Mouse (Mus musculus): ENCODE results near the gene Zfp704.

The Zfp704 gene

DNA sequence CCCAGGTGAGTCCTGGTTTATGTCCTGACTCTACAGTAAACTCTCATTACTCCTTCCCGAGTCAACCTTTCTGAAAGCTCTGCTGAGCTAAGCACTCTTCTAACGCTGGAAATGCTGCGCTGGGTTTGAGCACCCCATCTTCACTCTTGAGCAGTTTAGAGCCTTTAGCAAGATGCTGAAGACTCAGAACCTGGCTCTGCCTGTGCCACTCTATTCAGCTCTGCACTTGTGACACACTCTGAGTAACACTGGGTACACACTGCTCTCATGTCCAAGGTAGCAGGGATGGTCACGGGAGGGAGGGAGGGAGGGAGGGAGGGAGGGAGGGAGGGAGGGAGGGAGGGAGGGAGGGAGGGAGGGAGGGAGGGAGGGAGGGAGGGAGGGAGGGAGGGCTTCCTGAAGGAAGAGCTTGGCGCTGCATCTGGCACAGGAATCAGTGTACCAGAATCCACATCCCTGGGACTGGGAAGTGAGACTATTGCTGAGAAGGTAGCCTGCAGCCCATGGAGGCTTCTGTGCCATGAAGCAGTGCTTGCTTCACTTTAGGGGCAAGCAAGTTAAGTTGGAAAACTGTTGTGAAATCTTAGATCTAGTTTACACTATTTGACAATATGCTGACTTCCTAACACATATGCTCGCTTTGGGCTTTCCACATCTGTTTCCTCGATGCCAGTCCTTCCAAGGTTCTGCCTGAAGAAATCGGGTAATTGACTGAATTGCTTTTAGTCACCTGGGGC, 93.6 kb downstream of the Zfp704 start:
- DNase-seq (ENCODE audit: low spot score in 2 of 2), result no peak

DNA sequence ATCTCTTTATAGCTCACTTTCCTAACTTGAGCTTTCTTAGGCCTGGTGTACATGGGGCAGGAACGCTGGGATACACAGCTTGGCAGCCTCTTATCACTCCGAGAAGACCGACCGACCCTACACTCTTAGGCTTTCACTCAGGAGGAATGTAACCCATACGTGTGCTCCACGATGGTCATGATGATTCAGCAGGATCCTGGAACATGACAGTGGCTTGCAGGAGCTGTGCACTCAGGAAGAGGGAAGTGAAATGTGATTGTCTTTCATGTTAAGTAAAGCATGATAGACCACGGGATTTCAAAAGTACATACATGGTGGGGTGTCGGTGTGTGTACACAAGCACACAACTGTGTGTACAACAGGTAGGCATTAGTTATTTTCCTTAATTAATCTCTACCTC, 94.4 kb downstream of the Zfp704 start:
- no peak for DNase-seq (ENCODE audit: low spot score in 2 of 2)

DNA sequence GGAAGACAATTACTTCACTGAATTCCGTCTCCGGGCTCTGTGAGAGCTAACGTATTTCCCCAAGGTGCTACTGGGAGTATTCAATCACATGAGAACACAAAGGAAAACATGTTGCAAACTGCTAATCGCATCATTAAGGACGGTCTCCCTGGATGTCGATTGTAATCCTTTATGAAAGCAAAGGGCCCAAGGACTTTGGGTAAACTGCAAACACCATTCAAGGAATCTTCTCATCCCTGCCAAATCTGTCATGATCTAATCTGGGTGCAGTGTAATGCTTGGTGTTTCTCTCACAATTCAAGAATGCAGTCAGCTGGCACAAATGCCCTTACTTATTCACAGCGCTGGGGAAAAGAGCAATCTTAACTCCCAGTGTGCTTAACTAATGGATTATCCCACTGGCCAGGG, 96.2 kb downstream of the Zfp704 start:
- DNase-seq (ENCODE audit: low spot score in 2 of 2), result no peak

DNA sequence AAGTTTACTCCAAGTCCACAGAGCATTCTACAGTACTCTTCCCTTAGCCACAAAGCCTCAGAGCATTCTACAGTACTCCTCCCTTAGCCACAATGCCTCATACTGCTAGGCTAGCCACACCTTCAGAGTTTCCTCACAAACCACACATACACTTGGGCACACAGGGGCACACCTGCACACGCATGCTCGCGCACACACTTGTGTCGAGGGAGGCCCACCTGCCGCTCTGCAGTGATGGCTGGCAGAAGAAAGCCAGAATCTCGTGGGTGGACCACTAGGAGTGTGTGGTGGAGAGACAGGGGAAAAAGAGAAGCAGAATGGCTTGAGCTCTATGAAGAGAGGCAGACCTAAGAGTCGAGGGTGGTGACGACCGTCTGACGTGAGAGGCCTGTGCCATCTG, 97.7 kb downstream of the Zfp704 start:
- no peak for DNase-seq (ENCODE audit: low spot score in 2 of 2)

DNA sequence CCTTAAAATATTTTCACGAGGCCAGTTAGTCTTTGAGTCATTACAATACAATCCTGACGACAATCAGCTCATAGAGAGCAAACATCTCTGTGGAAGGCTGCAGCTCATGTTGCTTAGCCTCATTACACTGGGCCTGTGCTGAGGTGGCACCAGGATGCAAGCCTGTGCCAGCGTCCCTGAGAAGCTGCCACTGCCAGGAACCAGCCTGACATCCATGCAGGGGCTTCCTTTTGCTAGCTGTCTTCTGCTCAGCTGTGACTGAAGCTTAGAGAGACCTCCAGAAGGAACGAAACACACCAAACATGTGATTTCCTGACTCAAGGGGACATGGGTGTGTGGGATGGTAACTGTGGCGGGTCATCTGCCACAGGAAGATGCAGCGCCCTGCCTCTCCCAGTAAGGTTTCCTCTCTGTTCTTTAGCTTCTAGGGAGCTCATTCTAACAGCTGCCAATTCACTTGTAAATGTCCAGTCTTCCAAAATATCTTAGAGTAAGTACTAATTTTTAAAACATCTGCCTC, 104.1 kb downstream of the Zfp704 start:
- DNase-seq (ENCODE audit: low spot score in 2 of 2), result no peak

DNA sequence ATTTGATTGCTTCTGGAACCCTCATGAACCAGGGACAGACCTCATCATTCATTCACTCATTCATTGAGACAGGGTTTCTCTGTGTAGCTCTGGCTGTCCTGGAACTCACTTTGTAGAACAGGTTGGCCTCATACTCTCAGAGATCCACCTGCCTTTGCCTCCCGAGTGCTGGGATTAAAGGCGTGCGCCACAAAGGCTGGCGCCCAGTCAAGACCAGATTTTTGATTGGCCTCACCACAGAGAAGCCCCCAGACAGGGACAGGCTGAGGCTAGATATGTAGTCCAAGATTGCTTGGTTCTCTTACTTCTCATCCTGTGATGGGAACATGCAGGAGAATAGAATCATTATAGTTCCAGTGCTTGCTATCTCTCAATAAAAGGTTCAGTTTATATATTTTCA, 105.5 kb downstream of the Zfp704 start:
- no peak for DNase-seq (ENCODE audit: low spot score in 2 of 2)

DNA sequence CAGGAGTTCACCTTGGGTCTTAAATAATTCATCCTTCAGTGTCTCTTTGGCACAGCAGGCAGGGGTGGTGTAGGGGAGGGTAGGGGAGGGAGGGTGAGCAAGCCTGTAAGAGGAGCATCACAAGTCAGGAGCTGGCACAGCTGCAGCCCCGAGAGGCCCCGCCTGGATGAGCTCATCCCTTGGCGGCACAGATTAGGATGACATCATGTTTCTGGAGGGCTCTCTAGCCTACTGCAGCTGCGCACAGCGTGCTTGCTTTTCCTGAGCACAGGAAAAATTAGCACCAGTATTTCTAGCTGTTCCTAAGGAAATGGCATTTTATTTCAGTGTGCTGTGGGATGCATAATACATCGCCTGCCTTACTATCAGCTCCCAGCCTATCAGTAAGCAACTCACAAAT, 109.2 kb downstream of the Zfp704 start:
- peak; percentile 66 to 75 for DNase-seq (ENCODE audit: low spot score in 2 of 2)

DNA sequence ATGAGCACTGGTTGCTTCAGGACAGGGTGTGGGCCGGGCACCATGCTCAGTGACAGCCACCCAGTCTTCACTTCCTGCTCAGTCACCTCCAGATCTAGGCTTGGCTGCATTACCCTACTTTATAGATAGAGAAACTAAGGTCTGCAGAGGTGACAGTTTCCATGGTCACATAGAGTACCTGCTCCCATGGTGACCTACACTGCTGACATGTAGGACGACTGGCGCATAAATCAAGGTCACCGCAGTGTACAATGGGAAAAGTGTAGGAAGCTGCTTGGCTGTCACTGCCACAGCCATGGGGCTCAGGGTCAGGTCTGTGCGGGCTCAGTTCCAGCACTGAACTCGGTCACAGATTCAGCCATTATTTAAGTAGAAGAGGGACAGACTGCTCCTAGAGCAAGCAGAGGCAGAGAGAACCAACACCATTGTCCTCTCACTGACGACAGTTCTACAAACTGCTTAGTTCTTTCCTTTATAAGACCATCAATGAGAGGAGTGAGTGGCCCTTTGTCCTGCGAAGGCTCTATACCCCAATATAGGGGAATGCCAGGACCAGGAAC, 109.8 kb downstream of the Zfp704 start:
- DNase-seq (ENCODE audit: low spot score in 2 of 2), result no peak

DNA sequence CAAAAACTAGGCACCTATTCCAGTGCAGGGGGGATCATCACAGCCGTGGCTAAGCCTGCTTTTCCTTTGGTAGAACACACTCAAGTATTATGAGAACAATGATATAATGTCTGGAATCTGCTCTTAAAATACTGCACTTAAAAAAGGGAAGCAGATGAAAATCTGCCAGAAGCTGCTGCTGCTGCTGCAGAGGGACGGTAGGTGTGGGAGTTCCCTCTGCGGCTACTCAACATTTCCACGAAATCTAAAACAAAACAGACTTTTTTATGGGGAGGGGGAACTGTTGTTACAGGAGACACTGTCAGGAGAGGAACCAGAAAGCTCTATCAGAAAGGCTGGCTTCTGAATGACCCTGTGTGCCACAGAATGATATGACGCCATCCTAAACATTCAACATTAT, 110.4 kb downstream of the Zfp704 start:
- DNase-seq (ENCODE audit: low spot score in 2 of 2), result no peak

DNA sequence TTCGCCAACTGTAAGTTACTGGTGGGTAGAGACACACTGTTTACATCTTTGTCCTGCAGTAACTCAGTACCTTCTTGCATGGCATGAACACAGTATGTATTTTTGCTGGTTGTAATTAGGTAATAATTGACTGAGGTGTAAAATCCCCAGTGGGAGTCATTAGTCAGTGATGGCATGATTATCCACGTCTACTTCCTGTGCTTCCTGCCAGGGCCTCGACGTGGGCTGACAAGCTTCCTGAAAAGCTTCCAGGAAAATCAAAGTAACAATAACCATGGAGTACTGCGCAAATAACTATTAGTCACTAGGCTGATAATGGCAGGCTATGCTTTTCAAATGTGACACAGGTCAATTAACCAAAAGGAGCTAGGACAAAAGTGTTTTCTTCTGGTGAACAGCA, 112.6 kb downstream of the Zfp704 start:
- DNase-seq (ENCODE audit: low spot score in 2 of 2), result no peak

DNA sequence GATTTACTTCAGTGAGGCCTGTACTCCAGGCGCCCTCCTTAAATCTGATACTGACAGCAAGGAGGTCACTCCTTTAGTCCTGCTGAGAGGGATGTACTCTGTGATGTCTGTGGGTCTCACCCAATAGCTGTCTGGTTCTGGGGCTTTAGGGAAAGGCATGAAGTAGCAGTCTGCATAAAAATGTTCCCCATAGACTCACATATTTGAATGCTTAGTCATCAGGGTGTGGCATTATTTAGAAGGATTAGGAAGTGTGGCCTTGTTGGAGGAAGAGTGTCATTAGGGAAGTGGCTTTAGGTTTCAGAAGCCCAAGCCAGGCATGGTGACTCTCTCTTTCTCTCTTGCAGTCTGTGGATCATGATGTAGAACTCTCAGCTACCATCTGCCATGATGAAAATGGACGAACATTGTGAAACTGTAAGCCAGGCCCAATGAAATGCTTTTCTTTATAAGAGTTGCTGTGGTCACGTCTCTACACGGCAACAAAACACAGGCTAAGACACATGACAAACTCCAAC, 118.1 kb downstream of the Zfp704 start:
- DNase-seq (ENCODE audit: low spot score in 2 of 2), result no peak

DNA sequence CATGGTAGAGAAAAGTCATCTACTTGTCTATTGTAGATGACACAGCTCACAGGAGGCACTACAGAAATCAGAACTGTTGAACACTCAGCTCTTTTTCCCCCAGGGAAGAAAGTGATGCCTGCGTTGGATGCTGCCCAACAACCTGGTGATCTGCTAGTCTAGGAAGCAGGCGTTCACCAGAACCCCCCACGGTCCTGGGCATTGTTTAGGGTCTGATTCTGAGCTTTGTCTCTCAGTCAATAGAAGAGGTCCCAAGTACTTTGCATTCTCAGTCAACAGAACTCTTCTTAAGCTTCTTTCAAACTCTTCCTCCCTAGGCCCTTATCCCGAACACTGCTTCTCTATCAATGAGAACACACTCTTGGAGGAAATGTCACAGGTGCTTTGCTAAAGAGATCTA, 122.2 kb downstream of the Zfp704 start:
- no peak for DNase-seq (ENCODE audit: low spot score in 2 of 2)

DNA sequence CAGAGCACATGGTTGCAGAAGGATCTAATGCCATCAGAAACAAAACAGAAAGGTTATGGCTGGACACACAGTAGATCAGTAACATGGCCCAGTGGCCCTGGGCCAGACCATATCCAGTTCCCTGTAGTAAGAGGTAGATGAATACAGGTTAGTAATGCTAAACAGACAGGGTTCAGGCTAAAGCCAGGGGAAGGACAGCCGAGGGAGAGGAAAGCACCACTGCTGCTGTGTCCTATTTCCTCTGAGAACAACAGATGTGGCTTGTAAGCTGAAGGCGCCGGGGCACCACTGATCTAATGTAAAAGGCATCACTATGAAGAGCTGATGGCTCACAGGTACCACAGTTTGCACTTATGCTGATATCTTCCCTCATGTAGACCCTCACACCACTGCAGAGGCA, 124.4 kb downstream of the Zfp704 start:
- DNase-seq (ENCODE audit: low spot score in 2 of 2), result no peak

DNA sequence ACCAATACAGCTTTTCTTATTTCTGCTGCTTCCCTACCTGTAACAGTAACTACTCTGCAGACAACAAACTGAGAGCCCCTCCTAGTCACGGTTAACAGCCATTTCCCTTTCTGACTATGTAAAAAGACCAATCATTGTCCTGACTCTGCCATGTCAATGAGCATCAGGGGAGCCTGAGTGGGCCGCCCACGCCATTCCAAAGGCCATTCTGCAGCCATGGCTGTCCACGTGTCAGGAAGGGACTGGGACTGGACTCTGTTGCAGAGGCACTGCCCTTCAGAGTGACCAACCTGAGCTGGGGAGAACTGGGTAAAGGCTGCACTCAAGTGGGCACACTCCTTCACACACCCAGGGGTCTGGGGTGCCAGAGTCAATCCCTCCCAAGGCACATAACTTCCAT, 127.9 kb downstream of the Zfp704 start:
- no peak for DNase-seq (ENCODE audit: low spot score in 2 of 2)

DNA sequence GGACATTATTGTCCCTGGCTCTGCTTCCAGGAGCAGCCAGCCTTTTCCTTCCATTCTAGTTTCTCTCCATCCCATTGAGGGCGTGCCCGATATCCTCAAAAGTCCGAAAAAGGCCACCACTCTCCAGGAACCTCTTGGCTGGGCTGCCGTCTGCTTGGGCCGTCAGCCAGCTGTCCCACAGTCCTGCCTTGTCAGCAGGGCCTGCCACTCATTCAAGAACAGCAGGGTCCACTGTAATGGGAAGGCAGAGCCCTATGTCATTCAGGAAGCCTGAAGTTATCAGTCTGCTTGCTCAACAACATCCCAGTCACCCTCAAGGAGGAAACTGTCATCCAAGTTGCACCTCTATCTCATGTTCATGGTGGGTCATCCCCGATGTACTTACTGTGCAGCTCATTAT, 128.5 kb downstream of the Zfp704 start:
- no peak for DNase-seq (ENCODE audit: low spot score in 2 of 2)

DNA sequence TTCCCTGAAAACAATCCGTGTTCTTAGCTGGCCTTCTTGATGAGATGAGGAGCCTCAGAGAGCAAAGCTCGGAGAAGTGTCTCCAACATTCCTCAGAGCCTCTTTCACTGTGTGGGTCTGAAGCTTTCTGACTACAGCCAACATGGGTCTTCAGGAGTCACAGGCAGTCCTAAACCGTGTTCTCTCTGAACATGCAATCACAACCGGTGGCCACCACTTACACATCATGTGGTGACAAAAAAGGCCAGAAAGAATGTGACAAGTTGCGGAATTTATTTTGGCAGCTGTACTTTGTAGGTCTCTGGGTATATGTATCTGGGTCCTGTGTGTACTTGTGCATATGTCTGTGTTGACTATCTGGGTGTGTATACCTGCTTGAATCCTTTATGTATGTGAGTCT, 128.9 kb downstream of the Zfp704 start:
- DNase-seq (ENCODE audit: low spot score in 2 of 2), result no peak

DNA sequence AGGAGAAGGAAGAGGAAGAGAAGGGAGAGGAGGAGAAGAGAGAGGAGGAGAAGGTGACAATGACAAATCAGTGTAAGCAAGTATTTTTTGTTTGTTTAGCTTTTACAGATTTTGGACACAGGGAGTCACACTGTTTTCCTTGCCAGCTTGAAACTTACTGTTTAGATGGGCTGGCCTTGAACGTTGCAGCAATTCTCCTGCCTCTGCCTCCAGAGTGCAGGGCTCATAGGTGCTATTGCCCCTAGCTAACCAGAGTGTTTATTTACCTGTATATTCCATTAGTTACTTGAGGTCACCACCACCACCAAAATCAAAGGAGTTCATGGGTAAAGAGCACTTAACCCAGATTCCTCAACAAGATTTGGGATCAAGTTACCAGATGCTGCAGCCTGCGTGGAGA, 132.5 kb downstream of the Zfp704 start:
- DNase-seq (ENCODE audit: low spot score in 2 of 2), result no peak

DNA sequence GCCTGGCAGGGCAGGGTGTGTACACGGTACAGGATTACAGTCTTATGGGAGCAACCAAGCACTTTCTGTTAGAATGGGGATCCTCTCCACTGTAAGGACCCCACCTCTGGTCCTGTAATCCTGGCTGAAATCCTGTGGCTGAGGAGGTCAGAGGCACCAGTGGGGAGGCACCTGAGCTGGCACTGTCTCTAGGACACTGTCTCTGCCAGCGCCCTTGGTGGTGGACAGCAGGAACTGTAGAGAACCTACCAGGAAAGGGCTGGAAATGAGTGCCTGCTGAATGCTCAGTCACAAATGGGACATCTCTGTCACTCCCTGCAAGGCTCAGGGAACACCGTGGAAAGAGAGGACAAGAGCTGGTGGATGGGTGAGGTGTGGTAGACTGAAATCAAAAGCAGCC, 133.5 kb downstream of the Zfp704 start:
- DNase-seq (ENCODE audit: low spot score in 2 of 2), result no peak

DNA sequence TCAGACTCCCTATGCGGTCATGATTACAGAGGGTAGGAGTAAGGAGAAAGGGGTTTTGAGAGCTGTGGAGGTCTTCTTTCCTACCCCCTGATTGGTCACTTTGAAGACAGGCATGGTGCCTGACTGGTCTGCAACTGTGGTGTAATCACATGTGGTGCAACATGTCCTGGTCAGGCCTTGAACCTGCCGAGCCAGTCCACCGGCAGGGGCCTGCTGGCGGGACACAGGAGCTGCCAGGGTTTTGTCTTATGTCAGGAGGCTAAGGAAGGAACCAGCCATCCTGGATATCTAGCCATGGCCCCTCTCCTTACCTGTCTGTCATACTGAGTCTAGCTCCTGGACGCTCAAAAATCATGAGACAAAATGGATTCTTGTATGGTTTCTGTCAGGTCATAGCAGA, 134.4 kb downstream of the Zfp704 start:
- no peak for DNase-seq (ENCODE audit: low spot score in 2 of 2)

DNA sequence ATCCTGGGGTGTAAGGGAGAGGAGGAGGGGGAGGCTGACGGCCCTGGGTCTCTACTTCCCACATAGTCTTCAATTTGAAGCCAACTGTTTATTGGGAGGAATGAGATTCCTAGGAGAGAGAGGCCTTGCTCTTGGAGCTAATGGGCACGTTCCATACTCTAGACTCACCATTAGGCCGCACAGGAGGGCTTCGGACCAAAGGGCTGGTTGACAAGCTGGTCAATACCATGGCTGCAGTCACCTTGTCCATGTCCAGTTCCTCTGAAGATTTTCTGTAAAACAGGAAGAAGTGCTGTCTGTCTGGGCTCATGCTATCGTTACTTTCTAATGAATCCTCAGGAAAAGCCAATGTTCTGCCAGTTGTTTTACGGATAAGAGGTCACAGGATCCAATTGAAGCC, 135.6 kb downstream of the Zfp704 start:
- no peak for DNase-seq (ENCODE audit: low spot score in 2 of 2)

DNA sequence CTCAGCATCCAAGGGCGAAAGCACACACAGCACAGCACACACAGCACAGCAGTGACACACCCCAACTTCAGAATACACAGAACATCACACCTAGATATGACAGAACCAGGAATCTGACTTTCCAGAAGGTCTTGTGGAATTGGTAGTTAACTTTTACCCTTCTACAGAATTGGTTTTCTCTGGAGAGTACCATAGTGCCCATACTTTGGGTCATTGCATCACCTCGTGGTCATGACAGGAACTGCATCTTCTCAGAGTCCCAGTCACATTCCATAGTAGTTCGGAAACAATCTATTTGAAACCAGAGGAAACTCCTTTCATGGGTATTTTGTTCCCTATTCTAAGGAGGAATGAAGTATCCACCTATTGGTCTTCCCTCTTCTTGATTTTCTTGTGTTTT, 143.6 kb downstream of the Zfp704 start:
- peak; percentile 47 to 61 for DNase-seq (ENCODE audit: low spot score in 2 of 2)

DNA sequence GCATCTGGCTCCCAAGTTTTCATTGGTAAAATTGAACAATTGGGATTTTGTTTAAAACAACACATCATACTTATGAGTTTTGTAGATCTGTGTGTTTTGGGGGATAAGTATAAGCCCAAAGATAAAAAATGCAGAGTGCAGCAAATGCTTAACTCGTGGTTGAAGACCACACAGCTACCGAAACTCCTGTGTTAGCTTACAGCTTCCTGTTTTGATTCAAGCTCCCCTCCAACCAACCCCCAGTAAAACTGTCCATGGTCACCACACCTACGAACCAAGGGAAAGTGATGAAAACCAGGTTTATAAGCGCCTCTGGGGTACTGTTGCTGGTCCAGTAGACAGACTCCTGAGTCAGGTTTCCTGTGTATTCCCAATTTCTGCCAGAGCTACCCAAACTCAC, 144.2 kb downstream of the Zfp704 start:
- no peak for DNase-seq (ENCODE audit: low spot score in 2 of 2)

DNA sequence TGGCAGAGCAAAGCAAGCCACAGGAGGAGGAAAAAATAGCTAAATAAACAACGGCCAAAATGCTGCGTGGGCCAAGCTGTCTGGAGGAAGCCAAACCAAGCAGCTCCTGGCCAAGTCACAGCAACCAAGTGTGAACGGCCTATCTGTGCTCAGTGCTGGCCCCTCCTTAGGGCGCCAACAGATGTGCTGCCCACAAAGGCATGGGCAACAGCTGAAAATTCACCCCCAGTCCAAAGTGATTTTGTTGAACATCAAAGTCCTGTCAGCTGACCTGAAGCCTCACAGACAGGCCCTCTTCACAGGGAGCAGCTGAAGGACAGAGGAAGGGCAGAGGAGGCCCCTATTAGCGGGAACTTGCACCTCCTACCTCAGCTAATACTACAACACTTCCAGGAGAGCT, 148.2 kb downstream of the Zfp704 start:
- no peak for DNase-seq (ENCODE audit: low spot score in 2 of 2)

DNA sequence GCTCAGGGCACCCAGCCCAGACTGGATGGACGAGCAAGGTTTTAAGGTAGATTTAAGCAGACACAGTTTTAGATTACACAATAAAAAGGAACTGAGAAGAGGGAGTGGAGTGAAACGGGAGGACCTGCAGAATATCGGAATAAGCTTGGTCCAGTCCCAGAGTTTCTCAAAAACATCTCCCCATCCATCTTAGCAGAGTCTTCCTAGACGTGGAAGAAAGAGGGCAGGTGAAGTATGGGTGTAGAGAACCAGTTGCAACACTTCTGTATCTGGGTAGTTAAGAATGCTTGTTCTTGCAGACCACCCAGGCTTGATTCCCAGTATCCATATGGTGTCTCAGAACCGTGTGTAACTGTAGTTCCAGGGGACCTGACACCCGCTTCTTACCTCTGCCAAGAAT, 149.6 kb downstream of the Zfp704 start:
- DNase-seq (ENCODE audit: low spot score in 2 of 2), result no peak

Measured in frontal cortex, postnatal 25 days (tissue).